Mouse (Mus musculus) megakaryocyte progenitor cell, adult 5-6 weeks (primary cell): Measurements from ENCODE around the gene Dcaf11. TPM values are rescaled to one million over a fixed set of nuclear protein-coding genes. Genes with fewer than 3 reads are reported as not detected.

Experiments
- ATAC-seq: replicated peaks from 2 replicates; pipeline ENCODE4 v1.8.0; 2016; ENCODE audit warnings: mild to moderate bottlenecking, moderate TSS enrichment, inconsistent platforms; ENCODE audit not compliant: poor library complexity
- total RNA-seq, 2 experiments: library from RNA; stranded (forward) in 1 of 2; stranded (reverse) in 1 of 2; fragments of 157-497, 149-512 nt in 1 of 2; fragments of 200-1000 nt in 1 of 2; gene quantifications; 2 replicates each; pipeline versions ENCODE4 v1.2.3 to v1.2.4; 2015 to 2017

The Dcaf11 gene
- total RNA-seq, 2 experiments from 2014 or later, result 45.9 to 69.1 TPM

- ATAC-seq, result no peak
Observed at GRCm38 (mm10) chr14:55581981-55582681, 22.3 kb downstream of the Dcaf11 start.

- no peak for ATAC-seq
Observed at GRCm38 (mm10) chr14:55584303-55584701, 24.5 kb downstream of the Dcaf11 start.

- peak; percentile 83 for ATAC-seq
Observed at GRCm38 (mm10) chr14:55584702-55585565, 25.1 kb downstream of the Dcaf11 start, which contains the start of gene Emc9. Emc9 (minus strand) TSS chr14:55585302.

GRCm38 (mm10) chr14:55585566-55585960 is 25.8 kb downstream of the Dcaf11 start:
- ATAC-seq, result peak; percentile 10; the same call in 1 of the 2 replicates

- ATAC-seq, result peak; percentile 36
Observed at GRCm38 (mm10) chr14:55586149-55586548, 26.3 kb downstream of the Dcaf11 start.

GRCm38 (mm10) chr14:55589271-55589670 is 29.5 kb downstream of the Dcaf11 start:
- ATAC-seq, result no peak

GRCm38 (mm10) chr14:55589771-55590448 is 30.1 kb downstream of the Dcaf11 start:
- ATAC-seq, result no peak

GRCm38 (mm10) chr14:55590748-55591330 is 31.0 kb downstream of the Dcaf11 start, which contains the start of gene Psme2:
Psme2 (minus strand) TSS chr14:55591113.
- ATAC-seq, result peak; percentile 72

GRCm38 (mm10) chr14:55591331-55591891 is 31.6 kb downstream of the Dcaf11 start, which contains the start of gene Rnf31:
Rnf31 (plus strand) TSS chr14:55591708.
- ATAC-seq, result peak; percentile 82

GRCm38 (mm10) chr14:55592226-55592625 is 32.4 kb downstream of the Dcaf11 start:
- no peak for ATAC-seq

GRCm38 (mm10) chr14:55596036-55596690 is 36.4 kb downstream of the Dcaf11 start:
- no peak for ATAC-seq

- ATAC-seq, result no peak
Observed at GRCm38 (mm10) chr14:55598521-55599390, 39.0 kb downstream of the Dcaf11 start.

GRCm38 (mm10) chr14:55603271-55603632 is 43.4 kb downstream of the Dcaf11 start, which contains the start of gene Irf9:
Irf9 (plus strand) TSS chr14:55603571.
- no peak for ATAC-seq

- peak; percentile 91 for ATAC-seq
Observed at GRCm38 (mm10) chr14:55603633-55604576, 44.1 kb downstream of the Dcaf11 start.

GRCm38 (mm10) chr14:55604823-55605222 is 45.0 kb downstream of the Dcaf11 start:
- no peak for ATAC-seq

- no peak for ATAC-seq
Observed at GRCm38 (mm10) chr14:55605743-55606459, 46.1 kb downstream of the Dcaf11 start.

GRCm38 (mm10) chr14:55608339-55608738 is 48.5 kb downstream of the Dcaf11 start:
- ATAC-seq, result no peak
